Mouse (Mus musculus) cerebellum, postnatal 10 days (tissue): ENCODE data around the gene Rabggta.

Experiments used
- DNase-seq, 2 experiments: peaks; one replicate each; pipeline ENCODE4 v3.0.0; 2021; ENCODE audit warnings: mixed read lengths in 2 of 2

Rabggta gene

DNA sequence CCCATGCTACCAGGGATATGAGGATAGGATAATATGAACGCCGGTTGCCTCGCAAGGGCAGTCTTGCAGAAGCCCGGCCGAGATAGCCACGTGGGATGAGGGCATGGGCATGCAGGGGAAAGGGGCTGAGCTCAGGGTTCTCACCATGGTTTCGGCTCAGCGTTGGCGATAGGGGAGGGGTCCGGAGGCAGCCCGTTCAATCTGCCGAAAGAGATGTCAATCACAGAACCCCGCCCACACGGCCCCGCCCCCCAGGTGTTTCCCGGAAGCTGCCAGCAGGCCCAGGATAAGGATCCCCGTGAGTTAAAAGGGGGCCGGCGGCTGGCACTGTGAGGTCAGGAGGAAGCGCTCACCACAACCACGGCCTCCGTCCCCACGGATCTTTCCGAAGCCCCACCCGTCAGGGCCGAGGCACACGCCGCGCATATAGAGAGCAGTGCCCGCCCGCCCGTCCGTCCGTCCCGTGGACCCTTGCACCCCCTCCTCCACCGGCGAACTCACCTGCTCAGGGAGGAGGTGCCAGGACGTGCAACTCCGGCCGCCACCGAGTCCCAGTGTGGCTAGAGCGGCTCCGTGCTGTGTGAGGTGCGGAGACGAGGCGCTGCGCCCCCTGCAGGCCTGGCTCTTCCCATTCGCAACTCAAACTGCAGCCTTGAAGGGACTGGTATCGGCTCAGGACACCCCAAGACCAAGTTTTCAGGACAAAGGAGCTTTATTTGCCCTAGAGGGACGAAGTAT, at the start of gene Rabggta:
Rabggta (minus strand) TSS at position 564 of the 738 bp plus-strand sequence.
- peak; percentile 97 to 98 for DNase-seq

DNA sequence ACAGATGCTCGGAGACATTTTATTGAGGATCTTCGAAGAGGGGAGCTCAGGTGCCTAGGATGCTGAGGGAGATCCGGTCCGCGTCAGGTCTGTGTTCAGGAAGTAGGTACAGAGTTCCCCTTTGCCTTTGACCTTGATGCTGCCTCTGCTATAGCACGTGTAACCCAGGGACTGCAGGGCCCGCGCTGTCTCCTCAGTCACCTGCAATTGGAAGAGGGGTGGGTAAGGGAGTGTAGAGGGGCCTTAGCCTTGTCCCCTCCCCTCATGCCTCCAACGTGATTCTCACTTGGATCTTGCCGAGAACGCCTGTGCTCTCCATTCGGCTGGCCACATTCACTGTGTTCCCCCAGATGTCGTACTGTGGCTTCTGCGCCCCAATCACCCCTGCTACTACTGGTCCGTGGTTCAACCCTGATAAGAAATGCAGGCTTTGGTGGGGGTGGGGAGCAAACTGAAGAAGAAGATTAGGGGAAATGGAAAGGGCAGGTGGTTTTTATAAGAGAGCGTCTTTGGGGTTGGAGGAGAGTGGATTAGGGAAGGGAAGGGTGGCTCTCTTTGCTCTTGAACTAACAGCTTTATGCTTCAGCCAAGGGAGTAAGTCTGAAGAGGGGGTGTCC, 47.1 kb upstream of the Rabggta start:
- no peak for DNase-seq

DNA sequence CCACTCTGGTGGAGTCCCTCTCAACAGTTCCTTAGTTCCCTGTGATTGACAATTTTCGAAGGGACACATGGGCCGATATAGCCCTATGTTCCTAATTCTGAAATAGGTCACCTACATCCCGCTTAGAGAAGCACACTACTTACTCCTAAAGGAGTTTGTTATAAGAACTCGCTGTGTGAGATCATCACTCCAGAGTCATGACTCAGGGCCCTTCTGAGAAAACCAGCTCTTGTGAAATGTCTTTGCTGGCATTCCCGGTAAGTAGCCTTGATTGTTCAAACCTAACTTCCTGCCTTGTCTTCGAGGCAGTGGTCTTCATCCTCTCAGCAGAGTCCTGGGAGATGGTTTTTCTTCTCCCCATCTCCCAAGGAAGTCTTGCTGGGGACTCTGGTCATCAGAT, 46.5 kb upstream of the Rabggta start:
- DNase-seq: no peak

DNA sequence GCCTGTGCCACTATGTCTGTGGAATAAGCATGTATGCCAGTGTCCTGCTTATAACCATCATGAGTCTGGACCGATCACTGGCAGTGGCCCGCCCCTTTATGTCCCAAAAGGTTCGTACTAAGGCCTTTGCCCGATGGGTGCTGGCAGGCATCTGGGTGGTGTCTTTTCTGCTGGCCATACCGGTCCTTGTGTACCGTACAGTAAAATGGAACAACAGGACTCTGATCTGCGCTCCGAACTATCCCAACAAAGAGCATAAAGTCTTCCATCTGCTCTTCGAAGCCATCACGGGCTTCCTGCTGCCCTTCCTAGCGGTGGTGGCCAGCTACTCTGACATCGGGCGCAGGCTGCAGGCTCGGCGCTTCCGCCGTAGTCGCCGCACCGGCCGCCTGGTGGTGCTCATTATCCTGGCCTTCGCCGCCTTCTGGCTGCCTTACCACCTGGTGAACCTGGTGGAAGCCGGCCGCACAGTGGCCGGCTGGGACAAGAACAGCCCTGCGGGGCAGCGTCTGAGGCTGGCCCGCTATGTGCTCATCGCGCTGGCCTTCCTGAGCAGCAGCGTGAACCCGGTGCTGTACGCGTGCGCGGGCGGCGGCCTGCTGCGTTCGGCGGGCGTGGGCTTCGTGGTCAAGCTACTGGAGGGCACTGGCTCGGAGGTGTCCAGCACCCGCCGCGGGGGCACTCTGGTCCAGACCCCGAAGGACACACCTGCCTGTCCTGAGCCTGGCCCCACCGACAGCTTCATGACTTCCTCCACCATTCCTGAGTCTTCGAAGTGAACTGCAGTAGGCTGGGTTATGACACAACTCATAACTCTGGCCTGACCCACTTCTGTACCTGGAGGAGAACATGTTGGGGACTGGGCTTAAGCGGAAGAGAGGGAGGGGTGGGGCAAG, 45.7 kb upstream of the Rabggta start:
- peak; percentile 80 to 83 for DNase-seq

DNA sequence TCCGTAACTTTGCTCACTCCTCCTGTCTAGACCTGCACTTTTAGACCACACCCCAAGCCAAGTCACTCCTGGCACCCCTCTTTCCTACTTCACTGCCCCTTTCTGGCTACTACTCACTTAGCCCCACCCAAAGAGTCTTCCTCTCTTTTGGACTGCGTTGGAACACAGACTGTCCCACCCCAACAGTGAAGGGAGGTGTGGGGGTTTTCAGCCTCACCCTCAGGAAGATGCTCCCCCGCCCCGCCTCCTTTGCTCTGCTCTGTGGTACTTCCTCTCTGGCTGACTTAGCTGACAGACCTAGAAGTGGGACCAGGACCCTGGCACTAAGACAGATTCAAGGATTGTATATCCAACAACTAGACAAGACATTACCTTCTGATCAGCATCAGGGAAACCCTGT, 43.6 kb upstream of the Rabggta start, which contains the start of gene Ltb4r1:
Ltb4r1 (plus strand) TSS at position 267 of the 400 bp plus-strand sequence.
- no peak for DNase-seq

DNA sequence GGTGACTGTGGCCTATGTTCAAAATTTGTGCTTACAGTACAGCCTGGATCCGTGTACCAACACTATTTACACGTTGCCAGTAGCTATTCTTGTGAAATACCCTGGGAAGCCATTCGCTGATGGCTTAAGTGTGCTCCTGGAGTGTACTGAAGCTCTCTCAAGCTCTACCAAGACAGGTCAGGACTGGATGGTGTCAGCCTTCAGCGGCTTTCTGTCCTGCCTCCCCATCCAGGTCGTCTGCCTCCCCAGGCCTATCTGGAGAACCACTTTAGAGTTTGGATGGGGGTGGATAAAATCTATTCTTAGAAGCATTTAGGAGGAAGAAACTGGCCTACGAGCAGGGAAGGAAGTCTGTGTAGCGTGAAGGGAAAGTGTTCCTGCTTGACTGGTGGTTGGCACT, 41.1 kb upstream of the Rabggta start:
- DNase-seq: no peak

DNA sequence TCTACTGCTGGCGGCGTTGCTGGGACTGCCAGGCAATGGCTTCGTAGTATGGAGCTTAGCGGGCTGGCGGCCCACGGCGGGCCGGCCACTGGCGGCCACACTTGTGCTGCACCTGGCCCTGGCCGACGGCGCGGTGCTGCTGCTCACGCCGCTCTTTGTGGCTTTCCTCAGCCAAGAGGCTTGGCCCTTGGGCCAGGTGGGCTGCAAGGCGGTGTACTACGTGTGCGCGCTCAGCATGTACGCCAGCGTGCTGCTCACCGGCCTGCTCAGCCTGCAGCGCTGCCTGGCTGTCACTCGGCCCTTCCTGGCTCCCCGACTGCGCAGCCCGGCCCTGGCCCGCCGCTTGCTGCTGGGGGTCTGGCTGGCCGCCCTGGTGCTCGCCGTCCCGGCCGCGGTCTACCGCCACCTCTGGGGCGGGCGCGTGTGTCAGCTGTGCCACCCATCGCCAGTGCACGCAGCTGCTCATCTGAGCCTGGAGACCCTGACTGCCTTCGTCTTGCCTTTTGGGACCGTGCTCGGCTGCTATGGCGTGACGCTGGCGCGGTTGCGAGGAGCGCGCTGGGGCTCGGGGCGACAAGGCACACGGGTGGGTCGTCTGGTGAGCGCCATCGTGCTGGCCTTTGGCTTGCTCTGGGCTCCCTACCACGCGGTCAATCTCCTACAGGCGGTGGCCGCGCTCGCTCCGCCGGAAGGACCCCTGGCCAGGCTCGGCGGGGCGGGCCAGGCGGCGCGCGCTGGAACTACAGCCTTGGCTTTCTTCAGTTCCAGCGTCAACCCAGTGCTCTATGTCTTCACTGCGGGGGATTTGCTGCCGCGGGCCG, 40.1 kb upstream of the Rabggta start:
- DNase-seq: peak; percentile 75

DNA sequence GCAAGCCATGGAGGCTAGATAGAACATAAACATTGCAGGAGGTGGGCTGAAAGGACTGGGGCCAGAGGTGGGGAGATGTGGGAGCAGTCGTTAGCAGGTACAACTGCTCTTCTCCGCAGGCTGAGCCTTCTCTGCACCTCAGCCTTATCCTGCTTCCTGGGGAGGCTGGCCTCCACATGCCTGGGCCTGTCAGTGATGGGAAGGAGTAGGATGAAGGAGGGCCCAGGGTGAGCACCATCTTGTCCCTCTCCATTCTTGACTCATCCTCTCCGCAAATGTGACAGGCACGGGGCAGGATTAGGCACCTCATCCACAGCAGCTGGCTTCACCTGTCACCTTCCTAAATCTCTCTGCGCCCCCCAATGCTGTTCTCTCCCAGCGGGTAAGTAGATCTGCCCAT, 39.1 kb upstream of the Rabggta start, which contains the start of gene Ltb4r2:
Ltb4r2 (plus strand) TSS at position 266 of the 400 bp plus-strand sequence.
- no peak for DNase-seq

DNA sequence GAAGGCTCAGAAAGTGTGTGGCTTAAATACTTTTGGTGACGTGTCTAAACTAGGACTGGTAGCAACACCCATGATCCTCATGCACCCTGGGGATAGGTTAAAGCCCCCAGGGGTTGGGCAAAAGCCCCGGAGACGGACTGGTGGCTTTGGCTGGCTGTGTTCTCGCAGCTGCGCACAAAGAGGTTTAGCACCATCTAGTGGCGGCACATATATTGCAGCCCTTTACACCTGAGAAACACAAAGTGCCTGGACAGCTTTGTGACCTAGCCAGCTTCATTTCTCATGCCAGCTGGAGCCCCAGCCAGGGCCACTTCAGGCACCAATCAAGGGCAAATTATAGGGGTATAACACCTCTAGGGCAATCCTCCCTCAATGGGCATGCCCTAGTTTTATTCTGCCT, 38.1 kb upstream of the Rabggta start:
- DNase-seq: peak; percentile 91 to 95

DNA sequence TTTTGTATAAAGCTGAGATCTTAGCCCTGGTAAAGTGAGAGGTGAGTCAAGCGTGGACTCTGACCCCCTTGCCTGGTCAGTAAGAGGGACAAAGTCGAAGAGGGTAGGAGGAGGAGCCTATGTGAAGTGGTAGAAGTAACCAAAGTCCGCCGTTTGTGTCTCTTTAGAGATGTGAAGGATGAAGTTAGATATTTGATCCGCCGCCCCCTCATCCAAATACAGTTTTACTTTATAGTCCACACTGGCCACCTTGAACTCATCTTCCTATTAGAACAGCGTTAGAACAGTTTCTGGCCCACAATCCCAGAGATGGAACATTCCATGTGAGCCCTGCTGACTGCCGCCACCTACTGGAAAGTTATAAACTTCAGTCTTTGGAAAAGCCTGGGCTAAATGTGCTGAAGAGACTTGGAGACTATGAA, 36.3 kb upstream of the Rabggta start, which contains the start of gene Cideb:
Cideb (minus strand) TSS at position 96 of the 422 bp plus-strand sequence.
- peak; percentile 66 to 76 for DNase-seq

DNA sequence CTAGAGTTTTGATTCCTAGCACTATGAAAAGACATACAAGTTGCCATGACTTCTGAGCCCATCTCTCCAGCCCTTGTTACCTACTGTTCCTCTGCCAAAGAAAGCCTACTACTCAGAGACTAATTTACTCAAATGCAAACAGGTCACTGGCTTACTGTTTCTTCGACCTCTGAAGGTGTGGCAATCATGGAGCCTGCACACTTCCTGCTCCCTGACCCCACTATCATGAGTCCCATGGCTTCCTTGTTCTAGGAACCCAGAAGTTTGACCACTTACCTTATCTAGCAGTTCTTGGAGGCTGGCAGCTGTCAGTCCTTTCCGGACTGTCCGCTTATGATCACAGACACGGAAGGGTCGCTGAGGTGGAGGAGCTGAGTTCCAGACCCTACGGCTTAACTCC, 35.5 kb upstream of the Rabggta start:
- no peak for DNase-seq

DNA sequence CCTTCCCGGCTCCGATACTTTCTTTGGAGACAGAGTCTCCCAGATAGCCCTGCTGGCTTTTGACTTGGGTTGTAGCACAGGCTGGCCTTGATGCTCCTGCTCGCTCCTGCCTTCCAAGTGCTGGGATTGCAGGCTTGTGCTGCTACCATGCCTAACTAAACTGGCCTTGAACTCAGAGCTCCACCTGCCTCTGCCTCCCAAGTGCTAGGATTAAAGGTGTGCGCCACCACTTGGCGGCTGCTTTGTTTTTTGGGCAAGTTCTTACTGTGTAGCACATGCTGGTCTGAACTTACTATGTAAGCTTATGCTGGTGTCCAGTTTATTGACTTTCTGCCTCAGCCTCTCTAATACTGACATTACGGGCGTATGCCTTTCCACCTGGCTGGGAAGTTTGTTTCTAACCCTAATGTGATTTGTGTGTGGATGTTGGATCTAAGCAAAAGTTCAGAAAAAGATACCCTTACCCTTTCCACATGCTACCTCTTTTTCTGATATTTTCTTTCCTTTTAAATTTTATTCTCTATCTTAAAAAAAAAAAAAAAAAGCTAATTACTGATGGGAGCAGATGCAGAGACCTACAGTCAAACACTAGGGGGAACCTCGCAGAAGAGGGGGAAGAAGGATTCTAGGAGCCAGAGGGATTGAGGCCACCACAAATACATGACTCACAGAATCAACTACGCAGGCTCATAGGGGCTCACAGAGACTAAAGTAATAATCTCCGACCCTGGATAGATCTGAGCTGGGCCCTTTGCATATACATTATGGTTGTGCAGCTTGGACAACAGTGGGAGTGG, 25.2 kb upstream of the Rabggta start:
- no peak for DNase-seq

DNA sequence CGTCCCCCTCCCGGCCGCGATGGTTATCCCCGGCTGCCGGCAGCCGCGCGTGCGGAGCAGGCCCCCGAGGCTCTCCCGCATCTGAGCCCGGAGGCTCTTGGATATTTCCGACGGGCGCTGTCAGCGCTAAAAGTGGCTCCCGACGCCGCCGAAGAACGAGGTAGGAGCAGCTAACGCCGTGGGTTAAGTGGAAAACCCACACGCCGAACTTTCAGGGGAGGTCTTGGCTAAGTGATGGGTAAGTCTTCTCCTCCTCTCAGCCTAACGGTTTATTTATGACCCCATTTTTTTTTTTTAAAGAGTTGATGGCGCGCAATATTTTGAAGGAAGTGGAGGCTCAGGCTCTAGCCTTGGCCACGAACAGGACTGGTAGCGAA, 23.8 kb upstream of the Rabggta start:
- no peak for DNase-seq

DNA sequence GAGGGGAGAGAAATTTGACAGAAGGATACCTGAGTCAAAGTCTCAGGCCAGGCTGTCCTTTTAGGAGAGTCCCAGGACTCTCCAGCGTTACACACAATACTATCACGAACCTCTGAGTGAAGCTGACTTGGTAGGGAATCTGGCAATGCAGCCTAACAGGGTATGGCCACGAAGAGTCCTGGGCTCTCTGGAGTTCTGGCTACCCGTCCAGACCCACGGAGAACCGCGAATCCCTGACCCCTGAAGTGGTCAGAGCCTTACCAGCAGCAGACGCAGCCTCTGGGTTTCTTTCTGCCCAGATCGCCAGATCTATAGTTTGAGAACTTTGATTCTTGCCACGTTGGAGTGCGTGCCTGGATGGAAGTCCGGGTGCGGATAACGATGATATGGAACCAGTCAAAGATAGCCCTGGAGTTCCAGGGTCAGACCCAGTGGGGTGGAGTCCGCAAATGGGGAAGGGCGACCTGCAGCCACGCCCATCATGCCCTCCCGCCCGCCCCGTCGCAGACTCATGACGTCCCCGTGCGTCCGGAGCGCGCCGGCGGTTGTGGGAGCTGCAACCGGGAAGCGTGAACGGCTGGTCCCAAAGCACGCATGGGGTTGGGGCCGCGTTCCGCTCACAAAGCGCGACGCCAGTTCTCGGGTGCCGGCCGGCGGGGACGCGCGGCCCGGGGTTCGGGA, 23.3 kb upstream of the Rabggta start, which contains the start of the genes Dhrs1 and Nop9:
Dhrs1 (minus strand) TSS at position 511 of the 681 bp plus-strand sequence.
Nop9 (plus strand) TSS at position 514 of the 681 bp plus-strand sequence.
- peak; percentile 93 to 94 for DNase-seq

DNA sequence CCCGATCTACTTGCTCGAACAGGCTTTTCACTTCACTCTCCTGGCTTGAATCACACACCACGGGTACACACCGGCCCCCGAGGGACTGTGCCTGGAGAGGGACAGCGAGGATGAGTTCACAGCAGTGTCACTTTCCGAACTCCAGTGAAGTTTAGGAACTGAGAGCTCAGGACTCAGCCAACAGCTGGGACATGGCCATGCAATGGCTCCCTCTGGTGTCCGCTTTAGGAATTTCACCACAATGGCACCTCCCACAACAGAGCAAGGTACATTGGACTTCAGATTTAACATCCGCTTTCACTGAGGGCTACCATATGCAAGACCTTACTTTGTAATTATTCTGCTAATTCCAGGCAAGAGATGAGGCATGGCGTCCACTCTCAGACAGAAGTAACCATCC, 21.6 kb upstream of the Rabggta start:
- DNase-seq: peak; percentile 91 to 94

DNA sequence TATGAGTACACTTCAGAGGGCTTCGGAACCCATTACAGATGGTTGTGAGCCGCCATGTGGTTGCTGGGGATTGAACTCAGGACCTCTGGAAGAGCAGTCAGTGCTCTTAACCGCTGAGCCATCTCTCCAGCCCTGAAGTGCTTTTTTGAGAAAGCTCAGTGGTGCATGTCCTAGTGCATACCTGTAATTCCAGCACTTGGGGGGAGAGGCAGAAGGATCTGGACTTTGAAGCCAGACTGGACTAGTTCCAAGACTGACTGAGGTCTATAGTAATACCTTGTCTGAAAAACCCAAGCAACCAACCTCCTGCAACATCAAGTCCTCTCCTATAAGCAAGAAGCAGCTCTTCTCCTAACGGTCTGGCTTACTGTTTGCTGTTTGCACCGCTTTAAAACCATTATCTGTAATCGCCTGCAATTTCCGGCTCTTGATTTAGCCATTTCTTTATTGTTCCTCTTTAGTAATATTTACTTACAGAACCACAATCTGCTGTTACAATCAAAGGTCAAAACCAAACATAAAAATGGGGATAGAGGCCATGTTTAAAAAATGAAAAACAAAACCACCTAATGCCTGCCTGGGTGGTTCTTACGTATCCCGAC, 15.1 kb upstream of the Rabggta start:
- no peak for DNase-seq

DNA sequence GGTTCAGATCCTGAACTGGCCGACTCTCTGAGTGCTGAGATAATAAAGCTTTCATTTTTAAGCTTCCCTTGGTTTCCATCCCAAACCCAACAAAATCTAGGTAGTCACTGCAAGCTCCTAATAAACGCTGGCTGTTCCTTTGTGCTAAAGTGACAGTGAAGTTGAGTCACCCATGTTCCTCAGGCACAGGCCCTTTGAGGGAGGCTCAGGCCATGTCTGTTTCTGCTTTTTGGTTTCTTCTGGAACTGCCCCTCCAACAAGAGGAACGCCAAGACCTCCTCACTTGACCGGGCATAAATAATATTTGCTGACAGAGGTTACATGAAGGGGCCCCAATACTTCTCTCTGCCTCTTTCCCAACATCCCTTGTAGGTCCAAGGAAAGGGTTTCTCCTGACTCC, 13.7 kb upstream of the Rabggta start:
- no peak for DNase-seq

DNA sequence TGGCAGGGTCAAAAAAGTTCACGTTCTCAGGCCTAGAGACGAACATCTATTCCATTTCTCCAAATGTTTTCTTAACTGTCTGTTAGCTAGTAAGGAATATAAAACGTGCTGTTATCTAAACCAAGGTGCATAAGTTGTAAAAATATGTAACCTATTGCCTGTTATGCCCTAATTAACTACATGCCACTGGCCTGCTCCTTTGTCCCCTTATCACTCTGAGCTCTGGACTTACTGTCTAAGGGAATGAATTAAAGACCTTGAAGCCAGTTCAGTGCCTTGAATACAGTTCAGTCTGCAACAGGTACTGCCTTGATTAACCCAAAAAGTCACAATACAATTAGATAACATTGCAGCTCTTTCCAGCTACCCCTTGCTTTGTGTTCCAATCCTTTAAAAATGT, 13.3 kb upstream of the Rabggta start:
- DNase-seq: no peak

DNA sequence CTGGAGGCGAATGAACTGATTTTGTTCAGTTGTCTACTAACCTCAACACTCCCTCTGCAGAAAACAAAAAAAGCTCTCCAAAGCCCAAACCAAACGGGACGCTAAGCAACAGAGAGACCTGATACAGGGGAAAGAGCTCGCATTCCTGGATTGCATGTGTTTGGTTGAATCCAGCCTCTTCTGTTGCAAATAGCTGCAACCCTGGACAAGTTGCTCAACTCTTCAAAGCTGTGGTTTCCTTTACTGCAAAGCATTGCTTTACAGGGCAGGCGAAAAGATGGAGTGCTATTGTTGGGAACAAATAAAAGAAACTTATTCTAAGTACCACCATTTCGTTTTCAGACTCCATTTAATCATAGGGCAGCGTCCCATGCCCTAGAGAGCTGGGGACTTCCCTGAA, 12.8 kb upstream of the Rabggta start:
- DNase-seq: no peak

DNA sequence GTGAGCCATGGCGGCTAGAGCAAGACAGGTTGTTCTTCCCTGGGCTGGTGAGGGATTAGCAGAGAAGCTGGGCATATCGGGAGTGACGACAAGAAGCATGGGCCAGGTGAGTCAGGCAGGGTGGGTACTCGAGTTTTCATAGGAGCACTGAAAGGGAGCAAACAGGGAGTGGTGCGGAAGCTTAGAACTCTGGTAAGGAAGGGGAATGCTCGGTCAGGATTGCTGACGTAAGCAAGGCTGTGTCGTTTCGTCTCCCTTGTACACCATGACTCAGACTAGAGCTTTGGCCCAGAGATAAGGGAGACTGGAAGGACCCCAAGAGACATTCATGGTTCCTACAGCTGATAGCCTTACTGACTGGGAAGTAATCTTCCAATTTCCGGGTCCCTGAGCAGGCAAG, 11.8 kb upstream of the Rabggta start:
- no peak for DNase-seq
